Mouse (Mus musculus) c-Kit-negative CD71-positive TER-119-positive erythroid progenitor cells, embryonic 14.5 days (primary cell): Measurements from ENCODE around the gene Iqcn.

Source experiments
- DNase-seq: peaks from one replicate; pipeline ENCODE4 v3.0.0-alpha.2; 2013; ENCODE audit warnings: low read depth, low spot score

Gene Iqcn

GRCm38 (mm10) chr8:70729808-70730475, 26.7 kb downstream of the Iqcn start:
- DNase-seq, result no peak

- DNase-seq, result no peak
Measured at GRCm38 (mm10) chr8:70730956-70731355, 27.7 kb downstream of the Iqcn start.

GRCm38 (mm10) chr8:70737705-70738104, 34.4 kb downstream of the Iqcn start:
- no peak for DNase-seq

GRCm38 (mm10) chr8:70738211-70738610, 35.0 kb downstream of the Iqcn start:
- DNase-seq, result no peak

GRCm38 (mm10) chr8:70741661-70742060, 38.4 kb downstream of the Iqcn start:
- no peak for DNase-seq

GRCm38 (mm10) chr8:70742176-70742575, 38.9 kb downstream of the Iqcn start:
- no peak for DNase-seq

GRCm38 (mm10) chr8:70742981-70743655, 39.9 kb downstream of the Iqcn start:
- DNase-seq, result no peak

- DNase-seq, result no peak
Measured at GRCm38 (mm10) chr8:70743656-70744590, 40.7 kb downstream of the Iqcn start.

- no peak for DNase-seq
Measured at GRCm38 (mm10) chr8:70744806-70745205, 41.5 kb downstream of the Iqcn start.

GRCm38 (mm10) chr8:70745691-70746220, 42.5 kb downstream of the Iqcn start:
- no peak for DNase-seq

- no peak for DNase-seq
Measured at GRCm38 (mm10) chr8:70746676-70747075, 43.4 kb downstream of the Iqcn start.

GRCm38 (mm10) chr8:70747211-70747890, 44.1 kb downstream of the Iqcn start:
- DNase-seq, result no peak

GRCm38 (mm10) chr8:70748246-70749096, 45.2 kb downstream of the Iqcn start:
- no peak for DNase-seq

GRCm38 (mm10) chr8:70749097-70749674, 45.9 kb downstream of the Iqcn start:
- DNase-seq, result no peak

- no peak for DNase-seq
Measured at GRCm38 (mm10) chr8:70750128-70750680, 46.9 kb downstream of the Iqcn start.

GRCm38 (mm10) chr8:70752000-70752764, 48.9 kb downstream of the Iqcn start:
- DNase-seq, result no peak

- no peak for DNase-seq
Measured at GRCm38 (mm10) chr8:70753151-70753550, 49.9 kb downstream of the Iqcn start.

GRCm38 (mm10) chr8:70754043-70754870, 51.0 kb downstream of the Iqcn start, which contains the start of gene Rab3a:
Rab3a (plus strand) TSS chr8:70754679.
- peak; percentile 92 for DNase-seq
